Mouse (Mus musculus): Measurements from ENCODE around the gene Shld2. TPM values are rescaled to one million over a fixed set of nuclear protein-coding genes. Genes with fewer than 3 reads are reported as not detected.

Gene Shld2
- polyA plus RNA-seq, 1 experiment = 4.2 TPM

DNA sequence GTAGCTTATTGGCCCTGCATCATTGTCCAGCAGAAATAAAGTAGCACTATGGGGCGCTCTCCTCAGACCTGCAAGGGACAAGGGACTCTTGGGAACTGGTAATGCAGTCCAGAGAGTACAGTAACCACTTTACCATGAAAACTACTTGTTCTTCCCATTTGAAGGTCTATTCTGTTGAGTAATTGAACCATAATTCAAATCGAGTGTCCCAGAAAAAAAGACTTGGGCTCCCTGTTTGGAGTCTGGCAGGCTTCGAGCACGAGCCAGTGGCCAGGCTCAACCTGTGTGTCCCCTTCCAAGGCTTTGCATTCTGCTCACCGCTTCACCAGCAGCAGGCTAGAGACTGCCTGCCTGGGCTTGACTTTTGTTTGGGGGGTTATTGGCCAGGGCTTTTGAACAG is 34.1 kb upstream of the Shld2 start:
- no peak overlapping the region for H3K4me3 ChIP-seq (ENCODE audit: control insufficient read depth, insufficient read depth, low read length)
- WGBS = 94% methylated on average over 5 of the region's 5 CpGs

DNA sequence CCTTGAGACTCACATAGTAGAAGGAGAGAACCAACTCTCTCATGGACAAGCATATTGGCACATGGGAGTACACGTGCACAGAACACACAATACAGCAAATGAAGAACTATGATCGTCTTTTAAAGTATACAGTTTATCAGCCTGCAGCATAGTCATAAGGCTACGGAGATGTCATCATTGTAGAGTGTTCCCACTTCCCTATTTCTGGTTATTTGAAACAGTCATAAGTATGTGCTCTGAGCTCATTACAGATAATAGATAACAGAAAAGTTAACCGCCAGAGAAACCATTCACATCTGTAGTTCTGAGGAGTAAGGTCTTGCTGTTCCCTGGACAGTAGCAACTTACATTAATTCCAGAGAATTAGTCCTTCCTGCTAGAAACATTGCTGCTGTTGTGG is 32.8 kb upstream of the Shld2 start:
- Histone ChIP-seq H3K4me3 (ENCODE audit: control insufficient read depth, insufficient read depth, low read length) (no peak overlapping the region), H3K27ac (ENCODE audit: control insufficient read depth, insufficient read depth, low read length) (no peak overlapping the region), H3K36me3 (ENCODE audit: control insufficient read depth, insufficient read depth, low read length) (peaks cover 46% of the 10 kb centered on the region), H3K4me1 (replicated peaks; ENCODE audit: control insufficient read depth, insufficient read depth, low read length) (no peaks in the 10 kb centered on the region), H3K27me3 (ENCODE audit: control insufficient read depth, insufficient read depth, low read length) (no peaks in the 10 kb centered on the region)
- TF ChIP-seq POLR2A (IDR thresholded peaks at IDR 0.05; ENCODE audit: control insufficient read depth, extremely low read depth, insufficient read depth, low read length, poor library complexity) (no peak), CTCF (IDR thresholded peaks at IDR 0.05; ENCODE audit: borderline replicate concordance, control insufficient read depth, extremely low read depth, insufficient read depth, low read length, poor library complexity) (no peak)
- DNase-seq = no peak
- 90% methylated on average over 4 of the region's 4 CpGs for WGBS

More for the DNA sequence above, 34.1 kb upstream of the Shld2 start:
- Histone ChIP-seq H3K4me1 (replicated peaks; ENCODE audit: control insufficient read depth, insufficient read depth, low read length) (no peaks in the 10 kb centered on the region), H3K27ac (ENCODE audit: control insufficient read depth, insufficient read depth, low read length) (no peak overlapping the region), H3K27me3 (ENCODE audit: control insufficient read depth, insufficient read depth, low read length) (no peaks in the 10 kb centered on the region), H3K36me3 (ENCODE audit: control insufficient read depth, insufficient read depth, low read length) (peaks cover 37% of the 10 kb centered on the region)
- TF ChIP-seq CTCF (IDR thresholded peaks at IDR 0.05; ENCODE audit: borderline replicate concordance, control insufficient read depth, extremely low read depth, insufficient read depth, low read length, poor library complexity) (no peak), POLR2A (IDR thresholded peaks at IDR 0.05; ENCODE audit: control insufficient read depth, extremely low read depth, insufficient read depth, low read length, poor library complexity) (no peak)
- no peak for DNase-seq

DNA sequence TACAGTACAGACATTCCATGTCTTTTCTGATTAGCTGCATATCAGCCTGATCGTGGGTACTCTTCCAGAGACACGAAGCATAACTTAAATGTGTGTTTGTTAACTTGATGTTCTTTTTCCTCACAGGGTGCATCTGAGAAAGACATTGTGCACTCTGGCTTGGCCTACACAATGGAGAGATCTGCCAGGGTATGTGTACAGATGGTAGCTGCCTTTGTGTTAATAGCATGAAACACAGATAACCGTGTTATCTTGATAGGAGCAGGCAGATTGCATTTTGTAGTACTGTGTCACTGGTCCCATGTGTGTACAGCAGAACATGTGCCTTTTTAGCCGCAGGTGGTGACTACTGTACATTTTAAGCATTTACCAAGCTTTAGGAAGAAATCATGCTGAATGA is 31.7 kb upstream of the Shld2 start:
- TF ChIP-seq CTCF (IDR thresholded peaks at IDR 0.05; ENCODE audit: borderline replicate concordance, control insufficient read depth, extremely low read depth, insufficient read depth, low read length, poor library complexity) (no peak), POLR2A (IDR thresholded peaks at IDR 0.05; ENCODE audit: control insufficient read depth, extremely low read depth, insufficient read depth, low read length, poor library complexity) (no peak)
- Histone ChIP-seq H3K4me1 (replicated peaks; ENCODE audit: control insufficient read depth, insufficient read depth, low read length) (no peaks in the 10 kb centered on the region), H3K27ac (ENCODE audit: control insufficient read depth, insufficient read depth, low read length) (no peak overlapping the region), H3K4me3 (ENCODE audit: control insufficient read depth, insufficient read depth, low read length) (no peak overlapping the region), H3K27me3 (ENCODE audit: control insufficient read depth, insufficient read depth, low read length) (no peaks in the 10 kb centered on the region), H3K36me3 (ENCODE audit: control insufficient read depth, insufficient read depth, low read length) (peaks cover 51% of the 10 kb centered on the region)
- DNase-seq = no peak
- WGBS = 98% methylated on average over 4 of the region's 4 CpGs

DNA sequence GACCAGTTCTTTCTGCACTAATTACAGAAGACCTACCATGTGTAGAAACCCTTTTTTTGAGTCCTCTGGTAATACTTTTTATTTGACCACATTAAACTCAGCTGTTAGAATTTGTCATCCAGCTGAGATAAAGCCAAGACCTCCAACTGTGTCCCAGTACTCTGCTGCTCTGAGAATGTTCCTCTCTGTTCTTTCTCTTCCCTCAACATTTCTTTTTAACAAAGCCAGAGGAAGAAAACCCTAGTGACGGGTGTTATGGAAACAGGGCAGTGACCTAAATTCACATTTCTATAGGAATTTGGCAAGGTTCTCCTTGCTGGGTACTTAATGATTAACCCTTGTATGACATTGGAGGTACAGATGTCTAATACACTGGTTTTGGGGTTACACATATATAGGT is 29.2 kb upstream of the Shld2 start:
- H3K4me3 ChIP-seq (ENCODE audit: control insufficient read depth, insufficient read depth, low read length) = no peak overlapping the region
- no peak for DNase-seq
- H3K36me3 ChIP-seq (ENCODE audit: control insufficient read depth, insufficient read depth, low read length) = peaks cover 73% of the 10 kb centered on the region
- TF ChIP-seq POLR2A (IDR thresholded peaks at IDR 0.05; ENCODE audit: control insufficient read depth, extremely low read depth, insufficient read depth, low read length, poor library complexity) (no peak), CTCF (IDR thresholded peaks at IDR 0.05; ENCODE audit: borderline replicate concordance, control insufficient read depth, extremely low read depth, insufficient read depth, low read length, poor library complexity) (no peak)
- H3K27ac ChIP-seq (ENCODE audit: control insufficient read depth, insufficient read depth, low read length) = no peak overlapping the region
- 96% methylated on average over 1 of the region's 1 CpGs for WGBS
- no peaks in the 10 kb centered on the region for H3K27me3 ChIP-seq (ENCODE audit: control insufficient read depth, insufficient read depth, low read length)
- no peaks in the 10 kb centered on the region for H3K4me1 ChIP-seq (replicated peaks; ENCODE audit: control insufficient read depth, insufficient read depth, low read length)

DNA sequence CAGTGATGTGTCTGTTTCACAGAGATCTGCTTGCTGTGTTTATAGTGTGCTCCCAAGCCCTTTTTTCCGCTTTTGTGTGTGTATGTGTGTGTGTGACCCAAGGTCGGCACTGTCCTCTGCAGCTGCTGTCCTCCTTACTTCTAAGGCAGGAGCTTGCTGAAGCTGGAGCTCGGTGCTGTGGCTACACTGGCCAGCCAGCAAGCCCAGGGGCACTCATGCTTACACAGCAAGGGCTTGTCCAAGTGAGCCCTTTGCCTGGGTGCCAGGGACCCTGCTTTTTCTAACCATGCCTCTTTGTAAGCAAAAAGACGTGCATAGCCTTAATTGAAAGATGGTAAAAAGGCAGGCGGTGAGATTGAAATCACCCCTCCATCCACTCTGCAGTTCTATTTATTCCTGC is 22.2 kb upstream of the Shld2 start:
- Histone ChIP-seq H3K4me3 (ENCODE audit: control insufficient read depth, insufficient read depth, low read length) (no peak overlapping the region), H3K27me3 (ENCODE audit: control insufficient read depth, insufficient read depth, low read length) (no peaks in the 10 kb centered on the region), H3K4me1 (replicated peaks; ENCODE audit: control insufficient read depth, insufficient read depth, low read length) (no peaks in the 10 kb centered on the region), H3K36me3 (ENCODE audit: control insufficient read depth, insufficient read depth, low read length) (peaks cover 46% of the 10 kb centered on the region), H3K27ac (ENCODE audit: control insufficient read depth, insufficient read depth, low read length) (no peak overlapping the region)
- 94% methylated on average over 5 of the region's 5 CpGs for whole genome bisulfite sequencing
- DNase-seq = no peak
- TF ChIP-seq CTCF (IDR thresholded peaks at IDR 0.05; ENCODE audit: borderline replicate concordance, control insufficient read depth, extremely low read depth, insufficient read depth, low read length, poor library complexity) (no peak), POLR2A (IDR thresholded peaks at IDR 0.05; ENCODE audit: control insufficient read depth, extremely low read depth, insufficient read depth, low read length, poor library complexity) (no peak)

DNA sequence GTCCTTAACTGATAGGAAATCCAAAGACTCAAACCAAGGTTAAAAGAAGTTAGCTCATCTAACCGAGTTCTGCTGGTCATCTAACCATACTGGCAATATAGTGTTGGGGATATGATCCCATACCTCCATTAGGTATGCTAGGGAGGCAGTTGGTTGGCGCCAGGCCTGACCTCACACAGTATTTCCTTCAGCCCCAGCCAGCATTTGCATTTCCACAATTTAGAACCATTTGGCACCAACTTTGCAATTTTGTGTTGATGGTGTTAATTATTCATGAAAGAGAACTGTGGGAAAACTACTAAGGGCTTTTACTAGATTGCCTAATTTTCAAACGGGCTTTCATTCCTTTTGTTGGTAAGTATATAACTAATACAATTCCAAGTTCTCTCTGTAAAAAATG is 21.6 kb upstream of the Shld2 start:
- H3K27ac ChIP-seq (ENCODE audit: control insufficient read depth, insufficient read depth, low read length) = no peak overlapping the region
- no peaks in the 10 kb centered on the region for H3K27me3 ChIP-seq (ENCODE audit: control insufficient read depth, insufficient read depth, low read length)
- peaks cover 43% of the 10 kb centered on the region for H3K36me3 ChIP-seq (ENCODE audit: control insufficient read depth, insufficient read depth, low read length)
- TF ChIP-seq CTCF (IDR thresholded peaks at IDR 0.05; ENCODE audit: borderline replicate concordance, control insufficient read depth, extremely low read depth, insufficient read depth, low read length, poor library complexity) = no peak
- no peak for TF ChIP-seq POLR2A (IDR thresholded peaks at IDR 0.05; ENCODE audit: control insufficient read depth, extremely low read depth, insufficient read depth, low read length, poor library complexity)
- WGBS = 92% methylated on average over 3 of the region's 3 CpGs
- DNase-seq = no peak
- no peak overlapping the region for H3K4me3 ChIP-seq (ENCODE audit: control insufficient read depth, insufficient read depth, low read length)
- no peaks in the 10 kb centered on the region for H3K4me1 ChIP-seq (replicated peaks; ENCODE audit: control insufficient read depth, insufficient read depth, low read length)

DNA sequence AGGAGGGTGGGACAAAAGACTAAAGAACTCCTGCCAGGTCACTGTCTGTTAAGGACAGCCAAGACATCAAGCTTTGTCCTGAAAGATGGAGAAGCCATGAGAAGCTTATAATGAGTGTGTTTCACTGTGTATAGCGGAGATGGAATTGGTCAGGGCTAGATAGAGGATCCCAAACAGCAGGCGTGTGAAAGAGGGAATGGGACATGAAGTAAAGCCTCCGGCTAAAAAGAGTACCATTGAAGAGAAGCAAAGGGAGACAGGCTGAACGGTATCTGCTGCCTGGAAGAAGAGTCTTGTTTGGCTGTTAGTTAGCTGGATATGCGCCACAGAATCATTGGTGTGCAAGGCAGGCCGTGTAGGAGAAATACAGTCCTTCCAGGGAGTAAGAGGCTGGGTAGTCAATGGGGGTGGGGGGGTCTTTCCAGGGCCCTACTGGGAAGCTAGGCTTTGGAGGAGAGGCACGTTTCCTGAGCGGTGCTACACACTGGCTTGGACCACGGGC is 20.4 kb upstream of the Shld2 start:
- DNase-seq = no peak
- no peak overlapping the region for H3K27ac ChIP-seq (ENCODE audit: control insufficient read depth, insufficient read depth, low read length)
- H3K36me3 ChIP-seq (ENCODE audit: control insufficient read depth, insufficient read depth, low read length) = peaks cover 39% of the 10 kb centered on the region
- 98% methylated on average over 9 of the region's 9 CpGs for WGBS
- no peaks in the 10 kb centered on the region for H3K27me3 ChIP-seq (ENCODE audit: control insufficient read depth, insufficient read depth, low read length)
- TF ChIP-seq POLR2A (IDR thresholded peaks at IDR 0.05; ENCODE audit: control insufficient read depth, extremely low read depth, insufficient read depth, low read length, poor library complexity) = no peak
- TF ChIP-seq CTCF (IDR thresholded peaks at IDR 0.05; ENCODE audit: borderline replicate concordance, control insufficient read depth, extremely low read depth, insufficient read depth, low read length, poor library complexity) = no peak
- no peaks in the 10 kb centered on the region for H3K4me1 ChIP-seq (replicated peaks; ENCODE audit: control insufficient read depth, insufficient read depth, low read length)
- no peak overlapping the region for H3K4me3 ChIP-seq (ENCODE audit: control insufficient read depth, insufficient read depth, low read length)
